ENCODE assay signal across 8 mouse cellular contexts in genomic region chr2:165286361-165287201, GRCm38 (mm10). TPM values are rescaled to one million over a fixed set of nuclear protein-coding genes. Genes with fewer than 3 reads are reported as not detected.
DNase-seq lines count a peak whose midpoint lies in the region; ATAC-seq and TF ChIP-seq lines count a peak whose summit lies in the region.

No protein-coding gene starts in this region.

- H3K27me3 ChIP-seq in erythroblast, embryonic 14.5 days (ENCODE audit: control insufficient read depth) = no peaks in the 10 kb centered on the region
- no peaks in the 10 kb centered on the region for H3K27me3 ChIP-seq in embryonic facial prominence, embryonic 15.5 days
- H3K27me3 ChIP-seq in intestine, postnatal 0 days (replicated peaks; ENCODE audit: control insufficient read depth, insufficient read depth, low read length) = no peaks in the 10 kb centered on the region
- no peaks in the 10 kb centered on the region for H3K27me3 ChIP-seq in small intestine, adult 2 months (ENCODE audit: control insufficient read depth, insufficient read depth, low read length)

- no peak for ATAC-seq in erythroblast, adult 5-6 weeks (replicated peaks; ENCODE audit: low FRiP score, poor library complexity, severe bottlenecking)
- no peak for ATAC-seq in embryonic facial prominence, embryonic 15.5 days (ENCODE audit: insufficient number of reproducible peaks, low FRiP score, low TSS enrichment, low read depth)
- no peak for ATAC-seq in intestine, postnatal 0 days

- peak overlapping the region; percentile 58 for H3K9ac ChIP-seq in embryonic facial prominence, embryonic 15.5 days
- H3K9ac ChIP-seq in intestine, postnatal 0 days (ENCODE audit: low read depth, low read length) = peak overlapping the region; percentile 79

- DNase-seq in CD4-positive, CD25-positive, alpha-beta regulatory T cell, adult 2 months (ENCODE audit: low read depth, low spot score) = peak; percentile 49
- peak; percentile 58 for DNase-seq in lung, postnatal 36 days
- no peak for DNase-seq in gastrocnemius, postnatal 4 days (ENCODE audit: low spot score in 2 of 2)

- no peaks in the 10 kb centered on the region for H3K9me3 ChIP-seq in erythroblast, embryonic 14.5 days (ENCODE audit: control insufficient read depth, low read length)
- H3K9me3 ChIP-seq in embryonic facial prominence, embryonic 15.5 days (replicated peaks) = no peaks in the 10 kb centered on the region
- H3K9me3 ChIP-seq in intestine, postnatal 0 days (ENCODE audit: control insufficient read depth) = no peaks in the 10 kb centered on the region

- peaks cover 35% of the 10 kb centered on the region for H3K4me1 ChIP-seq in erythroblast, embryonic 14.5 days (ENCODE audit: control insufficient read depth)
- H3K4me1 ChIP-seq in embryonic facial prominence, embryonic 15.5 days = peaks cover 35% of the 10 kb centered on the region
- H3K4me1 ChIP-seq in intestine, postnatal 0 days (replicated peaks; ENCODE audit: control insufficient read depth, insufficient read depth, low read length) = peaks cover 14% of the 10 kb centered on the region
- peaks cover 43% of the 10 kb centered on the region for H3K4me1 ChIP-seq in small intestine, adult 2 months (ENCODE audit: control insufficient read depth, insufficient read depth, insufficient read length, low read length)

- WGBS in embryonic facial prominence, embryonic 15.5 days = 54% methylated on average over 18 of the region's 18 CpGs
- 50% methylated on average over 18 of the region's 18 CpGs for WGBS in intestine, postnatal 0 days
- 42% methylated on average over 18 of the region's 18 CpGs for WGBS in small intestine, adult 2 months

- peak overlapping the region; percentile 85 for H3K4me2 ChIP-seq in embryonic facial prominence, embryonic 15.5 days (replicated peaks)
- H3K4me2 ChIP-seq in intestine, postnatal 0 days (replicated peaks; ENCODE audit: low read depth) = peak overlapping the region; percentile 97

- H3K36me3 ChIP-seq in erythroblast, embryonic 14.5 days (ENCODE audit: control insufficient read depth) = peaks cover 33% of the 10 kb centered on the region
- peaks cover 23% of the 10 kb centered on the region for H3K36me3 ChIP-seq in embryonic facial prominence, embryonic 15.5 days
- peaks cover 35% of the 10 kb centered on the region for H3K36me3 ChIP-seq in intestine, postnatal 0 days (ENCODE audit: control insufficient read depth, insufficient read depth)
- peaks cover 23% of the 10 kb centered on the region for H3K36me3 ChIP-seq in small intestine, adult 2 months (ENCODE audit: control insufficient read depth, insufficient read depth, low read length)

- TF ChIP-seq CTCF in intestine, postnatal 0 days (IDR thresholded peaks at IDR 0.05; ENCODE audit: low read depth) = no peak
- no peak for TF ChIP-seq CTCF in small intestine, adult 2 months (IDR thresholded peaks at IDR 0.05; ENCODE audit: extremely low read depth, insufficient read length, insufficient replicate concordance, low read depth, low read length)

- H3K4me3 ChIP-seq in erythroblast, embryonic 14.5 days (replicated peaks) = peak overlapping the region; percentile 84
- H3K4me3 ChIP-seq in embryonic facial prominence, embryonic 15.5 days (replicated peaks) = peak overlapping the region; percentile 84
- peak overlapping the region; percentile 76 for H3K4me3 ChIP-seq in intestine, postnatal 0 days (ENCODE audit: low read depth, low read length)
- peak overlapping the region; percentile 93 for H3K4me3 ChIP-seq in small intestine, adult 2 months (ENCODE audit: low read depth, low read length)

- H3K27ac ChIP-seq in embryonic facial prominence, embryonic 15.5 days (replicated peaks) = peak overlapping the region; percentile 88; the same call in 1 of the 2 replicates
- H3K27ac ChIP-seq in intestine, postnatal 0 days (ENCODE audit: low read depth, low read length) = peak overlapping the region; percentile 96
- H3K27ac ChIP-seq in small intestine, adult 2 months (ENCODE audit: insufficient read depth, low read depth, low read length) = peak overlapping the region; percentile 98

- no peak for TF ChIP-seq POLR2A in small intestine, adult 2 months (IDR thresholded peaks at IDR 0.05; ENCODE audit: low read depth, low read length)

RNA-seq across cellular contexts. Expression of gene Slc35c2, which starts 1.1 kb away (rescaled TPM):
- 2.5 TPM in 2 replicates for polyA plus RNA-seq in erythroblast, embryonic 14.5 days (2012)
- total RNA-seq in erythroblast, adult 5-6 weeks (2015; ENCODE audit: low replicate concordance) = 22.6 and 34.2 TPM in 2 replicates
- total RNA-seq in erythroblast, adult 5-6 weeks (2017; ENCODE audit: low replicate concordance) = 10.0 and 14.6 TPM in 2 replicates
- polyA plus RNA-seq in embryonic facial prominence, embryonic 15.5 days (2015; fragmentation: Nextera tagmentation; extraction: Ambion mirVana) = 58.7 and 59.5 TPM in 2 replicates
- 199 and 209 TPM in 2 replicates for polyA plus RNA-seq in intestine, postnatal 0 days (2015; fragmentation: Nextera tagmentation; extraction: Ambion mirVana)
- 103 and 171 TPM in 2 replicates for polyA plus RNA-seq in small intestine, adult 2 months (2012; rRNA removed)
- 10 to 100 TPM; 20.8 to 23.4 TPM for total RNA-seq in gastrocnemius, postnatal 4 days (2021)

RNA-seq across cellular contexts. Expression of gene Elmo2, which starts 39.7 kb away (rescaled TPM):
- 0.78 and 0.94 TPM in 2 replicates for polyA plus RNA-seq in erythroblast, embryonic 14.5 days (2012)
- 15.8 and 15.9 TPM in 2 replicates for total RNA-seq in erythroblast, adult 5-6 weeks (2015; ENCODE audit: low replicate concordance)
- 5.6 and 9.4 TPM in 2 replicates for total RNA-seq in erythroblast, adult 5-6 weeks (2017; ENCODE audit: low replicate concordance)
- polyA plus RNA-seq in embryonic facial prominence, embryonic 15.5 days (2015; fragmentation: Nextera tagmentation; extraction: Ambion mirVana) = 86.4 and 91.3 TPM in 2 replicates
- polyA plus RNA-seq in intestine, postnatal 0 days (2015; fragmentation: Nextera tagmentation; extraction: Ambion mirVana) = 62.2 and 63.6 TPM in 2 replicates
- polyA plus RNA-seq in small intestine, adult 2 months (2012; rRNA removed) = 34.3 and 66.1 TPM in 2 replicates
- 10 to 100 TPM; 27.1 to 36.9 TPM for total RNA-seq in gastrocnemius, postnatal 4 days (2021)

RNA-seq across cellular contexts. Expression of gene Cdh22, which starts 51.9 kb away (rescaled TPM):
- polyA plus RNA-seq in erythroblast, embryonic 14.5 days (2012) = not detected in 2 replicates
- total RNA-seq in erythroblast, adult 5-6 weeks (2015; ENCODE audit: low replicate concordance) = not detected in 2 replicates
- not detected in 2 replicates for total RNA-seq in erythroblast, adult 5-6 weeks (2017; ENCODE audit: low replicate concordance)
- polyA plus RNA-seq in embryonic facial prominence, embryonic 15.5 days (2015; fragmentation: Nextera tagmentation; extraction: Ambion mirVana) = 0.83 and 1.0 TPM in 2 replicates
- 0.25 and 0.41 TPM in 2 replicates for polyA plus RNA-seq in intestine, postnatal 0 days (2015; fragmentation: Nextera tagmentation; extraction: Ambion mirVana)
- 0.08 and 0.42 TPM in 2 replicates for polyA plus RNA-seq in small intestine, adult 2 months (2012; rRNA removed)
- total RNA-seq in gastrocnemius, postnatal 4 days (2021) = under 1 TPM; 0.26 to 0.42 TPM

Comparison
In these comparisons a context has a peak if more than half of its experiments do, and no peak if none do; other contexts are left out.
1. DNase-seq: peak in CD4-positive, CD25-positive, alpha-beta regulatory T cell, adult 2 months (single experiment) and lung, postnatal 36 days (single experiment); none in gastrocnemius, postnatal 4 days (0 of 2).
2. RNA of gene Slc35c2, which starts 1.1 kb away (polyA plus RNA-seq): 199 to 209 TPM in intestine, postnatal 0 days, 103 to 171 TPM in small intestine, adult 2 months and 58.7 to 59.5 TPM in embryonic facial prominence, embryonic 15.5 days; 2.5 TPM in erythroblast, embryonic 14.5 days; every median in the first group is over 10 times any median in the second.
3. RNA of gene Elmo2, which starts 39.7 kb away (polyA plus RNA-seq): 86.4 to 91.3 TPM in embryonic facial prominence, embryonic 15.5 days, 34.3 to 66.1 TPM in small intestine, adult 2 months and 62.2 to 63.6 TPM in intestine, postnatal 0 days; 0.78 to 0.94 TPM in erythroblast, embryonic 14.5 days; every median in the first group is over 10 times any median in the second.
4. Peak in every context shown above with its lines, with median percentiles within 50 percentile points of each other: H3K4me3 ChIP-seq and H3K27ac ChIP-seq.